Mouse (Mus musculus): ENCODE results near the gene Carns1. TPM values are rescaled to one million over a fixed set of nuclear protein-coding genes. Genes with fewer than 3 reads are reported as not detected.
A peak's percentile ranks its signal among the peaks of the same experiment; 100 is the strongest.

The Carns1 gene
- polyA plus RNA-seq, 1 experiment from 2014 or later, result 4.2 TPM

GRCm38 (mm10) chr19:4120496-4120895 lies 54.8 kb downstream of the Carns1 start:
- no peaks in the 10 kb centered on the region for H3K9me3 ChIP-seq
- H3K9ac ChIP-seq (replicated peaks), result no peak overlapping the region
- H3K36me3 ChIP-seq, result peaks cover 9% of the 10 kb centered on the region
- peak overlapping the region; percentile 49 for H3K4me2 ChIP-seq (replicated peaks)
- WGBS, result 95% methylated on average over 2 of the region's 2 CpGs
- peak overlapping the region; percentile 54 for H3K4me3 ChIP-seq
- peak overlapping the region; percentile 91; the same call in 1 of the 2 replicates for H3K27ac ChIP-seq (replicated peaks)
- H3K4me1 ChIP-seq, result peaks cover 16% of the 10 kb centered on the region
- no peaks in the 10 kb centered on the region for H3K27me3 ChIP-seq
- no peak for ATAC-seq (replicated peaks)

GRCm38 (mm10) chr19:4119716-4120487 lies 55.4 kb downstream of the Carns1 start:
- no peak overlapping the region for H3K27ac ChIP-seq (replicated peaks)
- no peak overlapping the region for H3K9ac ChIP-seq (replicated peaks)
- no peaks in the 10 kb centered on the region for H3K9me3 ChIP-seq
- no peaks in the 10 kb centered on the region for H3K27me3 ChIP-seq
- H3K4me2 ChIP-seq (replicated peaks), result peak overlapping the region; percentile 49; the same call in 1 of the 2 replicates
- peaks cover 15% of the 10 kb centered on the region for H3K36me3 ChIP-seq
- 86% methylated on average over 6 of the region's 6 CpGs for WGBS
- H3K4me1 ChIP-seq, result peaks cover 12% of the 10 kb centered on the region
- ATAC-seq (replicated peaks), result no peak
- H3K4me3 ChIP-seq, result no peak overlapping the region

GRCm38 (mm10) chr19:4118350-4118749 lies 56.9 kb downstream of the Carns1 start:
- H3K4me1 ChIP-seq, result peaks cover 12% of the 10 kb centered on the region
- no peak overlapping the region for H3K9ac ChIP-seq (replicated peaks)
- no peaks in the 10 kb centered on the region for H3K27me3 ChIP-seq
- ATAC-seq (replicated peaks), result no peak
- no peak overlapping the region for H3K4me2 ChIP-seq (replicated peaks)
- no peak overlapping the region for H3K4me3 ChIP-seq
- H3K36me3 ChIP-seq, result peaks cover 28% of the 10 kb centered on the region
- WGBS, result 97% methylated on average over 2 of the region's 2 CpGs
- no peak overlapping the region for H3K27ac ChIP-seq (replicated peaks)
- no peaks in the 10 kb centered on the region for H3K9me3 ChIP-seq

- Histone ChIP-seq H3K4me2 (replicated peaks) (no peak overlapping the region), H3K4me3 (no peak overlapping the region), H3K27ac (replicated peaks) (no peak overlapping the region), H3K9me3 (no peaks in the 10 kb centered on the region), H3K27me3 (no peaks in the 10 kb centered on the region), H3K36me3 (peaks cover 29% of the 10 kb centered on the region), H3K4me1 (peaks cover 15% of the 10 kb centered on the region), H3K9ac (replicated peaks) (no peak overlapping the region)
- 99% methylated on average over 7 of the region's 7 CpGs for WGBS
- ATAC-seq (replicated peaks), result no peak
Measured at GRCm38 (mm10) chr19:4117006-4117405, 58.3 kb downstream of the Carns1 start.

GRCm38 (mm10) chr19:4115816-4116215 lies 59.5 kb downstream of the Carns1 start:
- H3K36me3 ChIP-seq, result peaks cover 35% of the 10 kb centered on the region
- H3K4me2 ChIP-seq (replicated peaks), result no peak overlapping the region
- WGBS, result 79% methylated on average over 11 of the region's 11 CpGs
- no peaks in the 10 kb centered on the region for H3K27me3 ChIP-seq
- H3K9ac ChIP-seq (replicated peaks), result no peak overlapping the region
- no peak overlapping the region for H3K4me3 ChIP-seq
- H3K27ac ChIP-seq (replicated peaks), result no peak overlapping the region
- peaks cover 10% of the 10 kb centered on the region for H3K4me1 ChIP-seq
- ATAC-seq (replicated peaks), result no peak
- H3K9me3 ChIP-seq, result no peaks in the 10 kb centered on the region

- 95% methylated on average over 10 of the region's 10 CpGs for WGBS
- H3K27me3 ChIP-seq, result no peaks in the 10 kb centered on the region
- H3K9ac ChIP-seq (replicated peaks), result no peak overlapping the region
- peaks cover 35% of the 10 kb centered on the region for H3K36me3 ChIP-seq
- H3K27ac ChIP-seq (replicated peaks), result no peak overlapping the region
- H3K4me1 ChIP-seq, result peaks cover 3% of the 10 kb centered on the region; the same call in 1 of the 2 replicates
- no peak for ATAC-seq (replicated peaks)
- H3K4me2 ChIP-seq (replicated peaks), result no peak overlapping the region
- H3K4me3 ChIP-seq, result no peak overlapping the region
- H3K9me3 ChIP-seq, result no peaks in the 10 kb centered on the region
Measured at GRCm38 (mm10) chr19:4115144-4115543, 60.1 kb downstream of the Carns1 start.

- H3K36me3 ChIP-seq, result peaks cover 35% of the 10 kb centered on the region
- H3K4me3 ChIP-seq, result no peak overlapping the region
- H3K27ac ChIP-seq (replicated peaks), result no peak overlapping the region
- no peaks in the 10 kb centered on the region for H3K27me3 ChIP-seq
- no peak overlapping the region for H3K9ac ChIP-seq (replicated peaks)
- ATAC-seq (replicated peaks), result no peak
- H3K9me3 ChIP-seq, result no peaks in the 10 kb centered on the region
- WGBS, result 93% methylated on average over 10 of the region's 10 CpGs
- H3K4me1 ChIP-seq, result 0 out of 2 replicates have a peak, but pooled peaks cover 3% of the 10 kb centered on the region
- H3K4me2 ChIP-seq (replicated peaks), result no peak overlapping the region
Measured at GRCm38 (mm10) chr19:4114551-4114950, 60.7 kb downstream of the Carns1 start.

Small RNA genes within 50 kb of the gene (microRNA-seq; reads per million reads assigned to microRNA genes)
- gene Gm26115, result not detected

Other genes with a start within 250 kb of the Carns1 start
- 1.5 and 1.8 TPM in 2 replicates for gene Aldh3b1, start 245.7 kb downstream of the Carns1 start, polyA plus RNA-seq (2015; fragmentation: Nextera tagmentation; extraction: Ambion mirVana)
- 6.6 and 6.9 TPM in 2 replicates for gene Unc93b1, start 240.3 kb downstream of the Carns1 start, polyA plus RNA-seq (2015; fragmentation: Nextera tagmentation; extraction: Ambion mirVana)
- gene Aldh3b3, start 216.8 kb downstream of the Carns1 start, polyA plus RNA-seq (2015; fragmentation: Nextera tagmentation; extraction: Ambion mirVana), result not detected in 2 replicates
- 0.22 and 0.28 TPM in 2 replicates for gene Aldh3b2, start 203.2 kb downstream of the Carns1 start, polyA plus RNA-seq (2015; fragmentation: Nextera tagmentation; extraction: Ambion mirVana)
- 1.3 and 1.4 TPM in 2 replicates for gene Acy3, start 188.9 kb downstream of the Carns1 start, polyA plus RNA-seq (2015; fragmentation: Nextera tagmentation; extraction: Ambion mirVana)
- 0.13 TPM in 1 of 2 replicates, not detected in the other for gene Tbx10, start 182.7 kb downstream of the Carns1 start, polyA plus RNA-seq (2015; fragmentation: Nextera tagmentation; extraction: Ambion mirVana)
- gene Nudt8, start 174.9 kb downstream of the Carns1 start, polyA plus RNA-seq (2015; fragmentation: Nextera tagmentation; extraction: Ambion mirVana), result 36.0 and 40.8 TPM in 2 replicates
- gene Gm49405, start 174.9 kb downstream of the Carns1 start, polyA plus RNA-seq (2015; fragmentation: Nextera tagmentation; extraction: Ambion mirVana), result 6.8 and 7.6 TPM in 2 replicates
- gene Doc2g, start 172.2 kb downstream of the Carns1 start, polyA plus RNA-seq (2015; fragmentation: Nextera tagmentation; extraction: Ambion mirVana), result 9.0 and 11.1 TPM in 2 replicates
- 225 and 228 TPM in 2 replicates for gene Ndufv1, start 162.7 kb downstream of the Carns1 start, polyA plus RNA-seq (2015; fragmentation: Nextera tagmentation; extraction: Ambion mirVana)
- 421 and 426 TPM in 2 replicates for gene Gstp1, start 137.5 kb downstream of the Carns1 start, polyA plus RNA-seq (2015; fragmentation: Nextera tagmentation; extraction: Ambion mirVana)
- 1.3 and 4.6 TPM in 2 replicates for gene Gstp2, start 129.5 kb downstream of the Carns1 start, polyA plus RNA-seq (2015; fragmentation: Nextera tagmentation; extraction: Ambion mirVana)
- not detected in 2 replicates for gene Gstp3, start 115.9 kb downstream of the Carns1 start, polyA plus RNA-seq (2015; fragmentation: Nextera tagmentation; extraction: Ambion mirVana)
- not detected in 2 replicates for gene Cabp2, start 93.9 kb downstream of the Carns1 start, polyA plus RNA-seq (2015; fragmentation: Nextera tagmentation; extraction: Ambion mirVana)
- 82.1 and 83.2 TPM in 2 replicates for gene Cdk2ap2, start 78.3 kb downstream of the Carns1 start, polyA plus RNA-seq (2015; fragmentation: Nextera tagmentation; extraction: Ambion mirVana)
- 40.7 and 47.2 TPM in 2 replicates for gene Pitpnm1, start 75.5 kb downstream of the Carns1 start, polyA plus RNA-seq (2015; fragmentation: Nextera tagmentation; extraction: Ambion mirVana)
- 90.1 and 92.5 TPM in 2 replicates for gene Aip, start 49.6 kb downstream of the Carns1 start, polyA plus RNA-seq (2015; fragmentation: Nextera tagmentation; extraction: Ambion mirVana)
- gene Gpr152, start 35.7 kb downstream of the Carns1 start, polyA plus RNA-seq (2015; fragmentation: Nextera tagmentation; extraction: Ambion mirVana), result not detected in 2 replicates
- gene Cabp4, start 31.4 kb downstream of the Carns1 start, polyA plus RNA-seq (2015; fragmentation: Nextera tagmentation; extraction: Ambion mirVana), result 0.10 and 0.15 TPM in 2 replicates
- gene Coro1b, start 26.9 kb downstream of the Carns1 start, polyA plus RNA-seq (2015; fragmentation: Nextera tagmentation; extraction: Ambion mirVana), result 144 and 145 TPM in 2 replicates
- gene Ptprcap, start 21.9 kb downstream of the Carns1 start, polyA plus RNA-seq (2015; fragmentation: Nextera tagmentation; extraction: Ambion mirVana), result 0.59 and 1.1 TPM in 2 replicates
- gene Rps6kb2, start 12.1 kb downstream of the Carns1 start, polyA plus RNA-seq (2015; fragmentation: Nextera tagmentation; extraction: Ambion mirVana), result 54.1 and 54.6 TPM in 2 replicates
- 0.70 and 0.86 TPM in 2 replicates for gene Tbc1d10c, start 15.8 kb upstream of the Carns1 start, polyA plus RNA-seq (2015; fragmentation: Nextera tagmentation; extraction: Ambion mirVana)
- 560 and 578 TPM in 2 replicates for gene Ppp1ca, start 16.6 kb upstream of the Carns1 start, polyA plus RNA-seq (2015; fragmentation: Nextera tagmentation; extraction: Ambion mirVana)
- gene Rad9a, start 26.2 kb upstream of the Carns1 start, polyA plus RNA-seq (2015; fragmentation: Nextera tagmentation; extraction: Ambion mirVana), result 22.6 and 25.2 TPM in 2 replicates
- gene Clcf1, start 38.8 kb upstream of the Carns1 start, polyA plus RNA-seq (2015; fragmentation: Nextera tagmentation; extraction: Ambion mirVana), result 0.39 and 0.43 TPM in 2 replicates
- not detected in 2 replicates for gene AC109138.7, start 38.9 kb upstream of the Carns1 start, polyA plus RNA-seq (2015; fragmentation: Nextera tagmentation; extraction: Ambion mirVana)
- gene Pold4, start 56.4 kb upstream of the Carns1 start, polyA plus RNA-seq (2015; fragmentation: Nextera tagmentation; extraction: Ambion mirVana), result 17.2 and 18.1 TPM in 2 replicates
- gene Ssh3, start 93.7 kb upstream of the Carns1 start, polyA plus RNA-seq (2015; fragmentation: Nextera tagmentation; extraction: Ambion mirVana), result 5.2 and 6.7 TPM in 2 replicates
- 25.1 and 26.2 TPM in 2 replicates for gene Ankrd13d, start 107.7 kb upstream of the Carns1 start, polyA plus RNA-seq (2015; fragmentation: Nextera tagmentation; extraction: Ambion mirVana)
- gene Grk2, start 130.7 kb upstream of the Carns1 start, polyA plus RNA-seq (2015; fragmentation: Nextera tagmentation; extraction: Ambion mirVana), result 20.5 and 24.9 TPM in 2 replicates
- 40.3 and 43.3 TPM in 2 replicates for gene Kdm2a, start 222.8 kb upstream of the Carns1 start, polyA plus RNA-seq (2015; fragmentation: Nextera tagmentation; extraction: Ambion mirVana)